Mouse (Mus musculus): ENCODE results near the gene Cds1.

DNA sequence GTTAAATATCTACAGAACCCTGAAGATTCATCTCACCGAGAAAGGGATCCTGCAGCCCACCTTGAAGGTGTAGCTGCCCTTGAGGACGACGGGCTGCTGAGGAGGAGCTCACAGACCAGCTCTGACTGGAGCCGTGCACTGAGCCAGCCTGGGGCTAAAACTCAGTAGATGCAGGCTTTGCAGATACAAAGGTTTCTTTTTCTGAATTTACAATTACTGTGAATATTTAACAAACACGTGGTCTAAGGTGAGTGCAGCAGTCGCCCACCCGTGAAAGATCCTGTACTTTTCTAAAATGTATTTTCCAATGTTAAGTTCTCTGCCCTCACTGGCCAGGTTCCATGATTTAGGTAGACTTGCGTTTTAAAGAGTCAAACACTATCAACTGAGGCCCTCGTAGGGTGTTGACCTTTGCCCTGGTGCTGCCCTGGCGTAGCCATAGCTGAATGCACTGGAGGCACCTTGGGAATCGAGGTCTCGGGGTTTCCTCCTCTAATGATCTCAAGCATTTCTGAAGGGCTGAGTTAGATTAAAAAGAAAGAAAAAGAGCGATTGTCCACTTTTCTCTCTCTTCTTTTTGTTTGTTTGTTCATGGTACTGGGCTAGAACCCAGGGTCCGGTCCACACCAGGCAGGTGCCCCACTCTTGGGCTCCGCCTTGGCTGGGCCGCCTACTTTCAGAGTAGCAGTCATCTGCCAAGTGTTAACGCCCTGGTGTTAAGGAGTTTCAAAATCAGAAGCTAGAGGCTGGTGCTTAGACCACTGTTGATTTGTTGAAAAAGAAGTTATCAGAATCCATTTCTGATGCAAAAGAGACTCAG is 56.8 kb downstream of the Cds1 start:
- no peak for TF ChIP-seq CTCF (IDR thresholded peaks at IDR 0.05; ENCODE audit: low read depth, low read length)
- TF ChIP-seq GATA1 (IDR thresholded peaks at IDR 0.05; ENCODE audit: borderline replicate concordance, low read length): no peak
- no peak for TF ChIP-seq TAL1 (conservative IDR thresholded peaks at IDR 0.05; ENCODE audit: low read depth, low read length)
